Mouse (Mus musculus): Measurements from ENCODE around the gene Jpt1. TPM values are rescaled to one million over a fixed set of nuclear protein-coding genes. Genes with fewer than 3 reads are reported as not detected.
A peak's percentile ranks its signal among the peaks of the same experiment; 100 is the strongest.
"Not testable (repeated sequence)": the region's sequence is repeated elsewhere in the genome, so short reads cannot be mapped to it uniquely, and the experiment has no call there.

The Jpt1 gene
- total RNA-seq, 4 experiments from 2014 or later: 86.2 to 109 (median 94.4) TPM

DNA sequence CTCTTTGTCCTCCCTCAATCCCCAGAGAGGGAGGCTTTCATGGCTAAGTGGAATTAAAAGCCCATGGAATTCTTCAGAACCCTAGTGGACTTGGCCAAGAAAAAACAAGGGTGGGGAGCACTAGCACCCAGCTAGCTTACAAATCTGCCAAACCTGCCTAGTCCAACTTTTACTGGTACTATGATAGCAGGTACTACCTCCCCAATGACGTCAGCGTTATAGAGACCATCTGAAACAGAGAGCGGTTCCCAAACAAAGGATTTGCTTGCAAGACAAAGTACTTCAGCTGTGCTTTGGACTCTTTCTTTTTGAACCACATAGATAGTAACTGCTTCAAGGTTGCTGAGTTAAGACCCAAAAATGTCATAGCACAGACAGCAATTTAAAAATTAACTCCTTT is 2.2 kb downstream of the Jpt1 start:
- no peak for DNase-seq

DNA sequence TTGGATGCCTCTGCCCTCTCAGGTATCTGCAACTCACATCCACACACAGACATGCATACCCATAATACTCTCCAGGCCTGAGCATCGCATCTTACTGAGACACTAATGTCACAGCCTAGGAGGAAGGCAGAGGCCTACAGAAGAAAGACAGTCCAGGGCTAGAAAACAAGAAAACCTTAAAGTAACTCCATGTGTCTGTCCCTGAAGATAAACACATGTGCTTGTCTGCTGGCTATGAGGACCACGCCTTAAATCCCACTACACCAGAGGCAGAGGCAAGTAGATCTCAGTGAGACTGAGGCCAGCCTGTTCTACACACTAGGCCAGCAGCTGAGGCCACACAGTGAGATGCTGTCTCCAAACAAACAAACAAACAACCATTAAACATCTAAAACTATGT is 3.1 kb downstream of the Jpt1 start:
- DNase-seq: no peak

DNA sequence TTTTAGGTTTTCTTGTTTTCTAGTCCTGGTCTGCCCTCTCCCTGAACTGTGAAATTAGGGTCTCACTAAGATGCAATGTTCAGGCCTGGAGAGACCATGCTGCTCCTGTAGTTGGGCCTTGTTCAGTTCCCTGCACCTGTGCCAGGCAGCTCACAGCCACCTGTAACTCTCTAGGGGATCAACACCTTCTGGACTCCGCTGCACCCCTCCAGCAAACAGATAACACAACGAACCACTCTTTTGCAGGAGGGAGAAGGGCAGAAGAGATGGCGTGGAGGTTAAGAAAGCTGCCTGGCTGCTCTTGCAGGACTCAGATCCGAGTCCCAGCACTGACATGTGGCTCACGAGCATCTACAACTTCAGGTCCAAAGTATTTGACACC is 3.7 kb downstream of the Jpt1 start:
- no peak for DNase-seq

DNA sequence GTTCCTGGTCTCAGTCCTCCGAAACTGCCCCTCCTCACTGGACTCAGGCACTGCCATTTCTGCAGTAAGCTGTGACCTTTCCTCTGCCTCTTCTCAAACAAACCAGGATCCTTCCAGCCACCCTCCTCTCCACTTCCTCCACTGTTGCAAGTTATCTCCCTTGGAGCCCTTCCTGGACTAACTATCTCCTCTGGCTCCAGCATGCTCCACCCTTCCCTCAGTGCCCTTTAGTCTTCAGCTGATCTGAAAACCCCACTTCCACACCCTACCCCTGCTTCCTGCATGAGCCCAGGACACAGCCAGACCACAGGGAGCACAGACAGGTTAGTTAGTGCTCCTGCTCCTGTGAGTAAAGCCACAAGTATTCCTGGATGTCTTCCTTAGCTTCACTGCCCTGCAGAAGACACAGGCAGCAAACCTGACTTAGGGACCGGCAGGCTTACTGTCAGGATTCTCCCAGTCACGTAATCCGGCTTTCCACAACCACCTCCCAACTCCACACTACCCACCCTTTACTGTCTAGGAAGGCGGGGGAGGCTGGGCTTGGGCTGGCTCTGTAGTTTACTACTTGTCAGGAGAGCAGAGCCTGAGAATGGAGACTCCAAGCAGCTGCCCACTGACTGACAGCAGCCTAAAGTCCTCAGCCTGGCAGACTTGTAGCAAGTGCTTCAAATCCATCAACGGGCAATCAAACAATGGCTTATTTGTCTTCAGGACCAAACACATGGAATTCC is 4.2 kb downstream of the Jpt1 start:
- no peak for DNase-seq

DNA sequence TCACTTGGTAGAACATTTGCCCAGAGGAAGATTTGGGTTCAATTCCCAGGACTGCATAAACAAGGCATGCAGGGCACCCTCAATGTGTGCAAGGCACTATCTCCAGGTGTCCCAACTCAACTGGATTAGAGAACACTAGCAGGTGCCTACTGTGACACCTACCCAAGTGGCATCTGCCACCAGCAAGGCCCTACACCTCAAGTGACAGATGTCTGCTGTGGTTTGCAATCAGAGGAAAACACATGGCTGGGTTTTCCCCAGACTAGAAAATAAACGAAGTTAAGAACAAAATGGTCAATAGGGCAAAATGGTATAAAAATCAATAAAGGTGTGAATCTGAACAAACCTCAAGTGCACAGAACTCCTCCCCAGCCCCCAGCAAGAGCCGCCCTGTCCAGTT is 6.1 kb downstream of the Jpt1 start:
- no peak for DNase-seq

DNA sequence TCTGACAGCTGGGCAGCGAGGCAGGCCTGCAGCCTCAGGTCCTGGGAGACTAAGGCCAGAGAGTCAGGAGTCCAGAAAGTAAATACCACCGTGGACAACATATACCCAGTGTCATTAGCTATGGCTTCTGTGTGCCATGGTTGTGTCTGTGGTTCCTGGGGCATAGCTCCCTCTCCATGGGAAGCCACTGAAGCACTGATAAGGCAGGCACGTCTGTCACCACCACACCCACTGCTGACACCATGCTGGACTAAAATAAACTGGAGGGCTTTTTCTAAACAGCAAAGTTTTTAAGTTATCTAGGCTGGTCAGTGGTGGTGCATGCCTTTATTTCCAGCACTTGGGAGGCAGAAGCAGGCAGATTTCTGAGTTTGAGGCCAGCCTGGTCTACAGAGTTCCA is 7.6 kb downstream of the Jpt1 start:
- no peak for DNase-seq

DNA sequence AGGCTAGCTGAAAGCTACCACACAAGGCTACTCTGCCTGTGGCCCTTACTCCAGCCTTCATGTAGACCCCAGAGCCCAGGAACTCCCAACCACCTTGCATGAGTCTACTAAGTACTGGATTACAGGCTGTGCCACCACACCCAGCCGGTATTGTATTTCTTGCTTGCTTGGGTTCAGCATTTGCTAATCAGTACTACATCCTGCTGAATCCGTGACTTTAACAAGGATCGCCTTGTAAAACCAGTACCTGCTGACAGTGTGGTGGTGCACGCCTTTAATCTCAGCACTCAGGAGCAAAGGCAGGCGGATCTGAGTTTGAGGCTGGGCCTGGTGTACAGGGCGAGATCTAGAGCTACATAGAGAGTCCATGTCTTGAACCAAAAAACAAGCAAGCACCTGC is 11.6 kb downstream of the Jpt1 start:
- DNase-seq: no peak

DNA sequence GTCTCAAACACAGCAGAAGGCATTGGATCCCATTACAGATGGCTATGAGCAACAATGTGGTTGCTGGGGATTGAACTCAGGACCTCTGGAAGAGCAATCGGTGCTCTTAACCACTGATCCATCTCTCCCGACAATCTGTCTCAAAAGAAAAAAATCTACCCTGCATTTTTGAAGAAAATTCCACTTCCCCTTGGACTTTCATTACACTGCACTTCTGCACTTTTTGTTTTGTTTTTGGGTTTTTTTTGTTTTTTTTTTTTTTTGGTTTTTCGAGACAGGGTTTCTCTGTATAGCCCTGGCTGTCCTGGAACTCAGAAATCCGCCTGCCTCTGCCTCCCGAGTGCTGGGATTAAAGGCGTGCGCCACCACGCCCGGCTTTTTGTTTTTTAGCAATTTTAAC is 17.6 kb downstream of the Jpt1 start:
- not testable (repeated sequence) for DNase-seq

DNA sequence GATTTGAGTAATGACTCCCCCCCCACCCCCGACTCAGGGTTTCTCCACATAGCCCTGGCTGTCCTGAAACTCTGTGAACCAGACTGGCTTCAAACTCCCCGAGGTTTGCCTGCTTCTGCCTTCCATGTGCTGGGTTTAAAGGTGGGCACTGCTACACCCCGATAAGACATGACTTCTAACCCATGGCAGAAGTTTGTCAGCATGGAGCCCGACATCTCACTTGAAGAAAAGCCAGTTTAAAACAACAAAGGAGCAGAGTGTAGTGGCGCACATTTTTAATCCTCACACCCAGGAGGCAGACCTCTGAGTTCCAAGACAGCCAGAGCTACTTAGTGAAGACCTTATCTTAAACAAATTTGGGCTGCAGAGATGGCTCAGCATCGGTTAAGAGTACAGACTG is 21.8 kb downstream of the Jpt1 start:
- no peak for DNase-seq

DNA sequence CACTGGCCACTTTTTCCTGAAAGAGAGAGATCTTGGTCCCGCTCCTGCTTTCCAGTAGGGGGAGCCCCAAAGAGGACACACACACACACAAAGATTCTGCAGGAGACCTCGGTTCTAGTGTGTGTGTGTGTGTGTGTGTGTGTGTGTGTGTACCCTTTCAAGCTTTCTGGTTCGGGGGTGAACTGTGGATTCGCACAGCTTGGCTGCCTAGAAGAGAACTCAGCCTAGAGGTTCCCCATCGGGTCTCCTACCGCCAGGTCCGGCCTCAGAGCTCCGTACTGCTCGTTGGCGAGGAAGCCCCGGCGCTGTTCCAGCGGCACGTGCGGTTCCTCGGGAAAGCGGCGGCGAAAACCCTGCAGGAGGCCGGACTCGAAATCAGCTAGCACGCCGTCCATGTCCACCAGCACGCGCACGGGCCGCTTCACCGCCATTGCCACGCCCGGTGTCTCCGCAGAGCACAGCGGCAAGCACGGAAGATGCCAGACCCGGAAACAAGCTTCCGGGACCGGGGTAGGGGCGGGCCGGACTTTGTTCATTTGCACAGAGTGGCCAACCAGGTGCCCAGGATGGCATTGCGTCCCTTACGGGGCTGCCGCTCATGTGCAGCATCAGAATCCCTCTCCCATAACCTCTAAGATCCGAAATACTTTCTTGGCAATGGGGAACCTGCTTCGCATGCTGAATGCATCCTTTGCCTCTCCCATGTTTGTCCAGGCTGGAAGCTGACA is 22.7 kb downstream of the Jpt1 start, which contains the start of gene Nt5c:
Nt5c (minus strand) TSS at position 507 of the 728 bp plus-strand sequence.
- peak; percentile 83 for DNase-seq

DNA sequence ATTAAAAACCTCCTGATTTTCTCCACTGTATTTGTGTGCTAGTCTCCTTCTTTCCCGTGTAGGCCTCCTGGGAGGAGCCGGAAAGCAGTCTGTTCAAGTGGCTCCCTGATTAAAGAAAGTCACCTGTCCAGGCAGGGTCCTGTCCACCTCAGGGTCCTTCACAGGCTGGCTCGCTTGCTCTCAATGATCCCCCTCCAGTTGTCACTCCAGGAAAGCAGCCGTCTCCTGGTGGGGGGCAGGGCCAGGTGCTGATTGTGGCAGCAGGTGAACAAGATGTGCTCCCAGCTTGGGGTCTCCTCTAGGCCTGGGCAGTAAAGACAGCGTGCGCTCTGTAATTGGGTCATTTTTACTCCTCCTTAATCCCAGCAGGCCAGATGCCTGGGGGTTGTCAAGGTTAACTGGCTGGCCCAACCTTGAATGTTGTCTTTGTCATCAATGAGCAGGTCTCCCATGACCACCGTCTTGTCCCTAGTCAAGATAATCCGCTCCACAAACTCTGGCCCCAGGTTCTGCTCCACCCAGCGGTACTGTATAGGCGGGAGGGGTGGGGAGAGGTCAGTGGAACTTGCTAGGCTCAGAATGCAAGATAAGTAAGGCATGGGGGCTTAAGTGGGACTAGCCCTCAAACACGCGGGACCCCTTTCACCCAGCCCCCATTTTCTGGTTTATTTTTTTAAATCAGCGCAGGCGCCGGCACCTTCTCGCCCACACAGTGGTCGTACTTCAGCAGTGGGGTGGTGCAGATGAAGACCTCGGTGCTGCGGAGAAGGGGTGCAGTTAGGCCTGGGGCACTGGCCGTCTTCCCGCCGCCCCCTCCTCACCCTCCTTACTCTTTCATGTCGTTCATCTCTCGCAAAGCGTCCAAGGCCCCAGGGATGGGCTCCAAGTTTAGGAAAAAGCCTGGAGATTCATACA is 23.5 kb downstream of the Jpt1 start:
- DNase-seq: peak; percentile 61

DNA sequence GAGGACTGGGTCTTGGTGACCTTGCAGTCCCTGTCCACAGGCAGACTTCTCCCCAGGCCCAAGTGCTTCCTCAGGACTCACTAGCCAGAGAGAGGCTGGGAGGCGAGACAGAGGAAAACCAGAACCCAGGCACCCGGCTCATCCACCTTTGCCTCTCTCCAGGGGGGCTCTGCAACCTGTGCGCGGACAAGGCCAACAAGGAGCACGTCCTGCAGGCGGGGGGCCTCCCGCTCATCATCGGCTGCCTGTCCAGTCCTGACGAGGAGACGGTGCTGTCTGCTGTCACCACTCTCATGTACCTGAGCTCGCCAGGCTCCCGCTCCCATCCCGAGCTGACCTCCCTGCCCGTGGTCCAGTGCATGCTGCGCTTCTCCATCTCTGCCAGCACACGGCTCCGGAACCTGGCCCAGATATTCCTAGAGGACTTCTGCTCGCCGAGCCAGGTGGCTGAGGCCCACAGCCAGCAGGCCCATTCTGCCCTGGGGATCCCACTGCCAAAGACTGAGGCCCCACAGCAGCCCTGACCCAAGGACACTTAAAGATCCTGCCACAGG is 25.6 kb downstream of the Jpt1 start:
- no peak for DNase-seq

DNA sequence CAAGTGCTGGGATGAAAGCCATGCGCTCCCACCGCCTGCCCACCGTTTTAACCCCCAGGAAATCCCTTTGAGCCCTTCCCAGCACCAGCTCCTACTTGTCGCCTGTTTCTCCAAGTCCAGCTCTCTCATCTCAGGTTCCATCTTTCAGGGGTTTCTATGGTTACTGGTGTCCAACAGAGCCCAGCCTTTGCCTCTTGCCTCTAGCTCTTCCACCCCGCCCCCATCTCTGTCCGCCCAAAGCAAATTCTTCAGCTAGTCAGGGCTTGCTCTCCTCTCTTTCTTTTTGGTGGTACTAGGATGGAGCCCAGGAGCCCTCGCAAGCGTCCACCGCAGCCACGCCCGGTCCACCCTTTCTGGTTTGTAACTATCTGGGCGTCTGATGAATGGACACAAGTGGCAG is 29.0 kb downstream of the Jpt1 start:
- DNase-seq: no peak

DNA sequence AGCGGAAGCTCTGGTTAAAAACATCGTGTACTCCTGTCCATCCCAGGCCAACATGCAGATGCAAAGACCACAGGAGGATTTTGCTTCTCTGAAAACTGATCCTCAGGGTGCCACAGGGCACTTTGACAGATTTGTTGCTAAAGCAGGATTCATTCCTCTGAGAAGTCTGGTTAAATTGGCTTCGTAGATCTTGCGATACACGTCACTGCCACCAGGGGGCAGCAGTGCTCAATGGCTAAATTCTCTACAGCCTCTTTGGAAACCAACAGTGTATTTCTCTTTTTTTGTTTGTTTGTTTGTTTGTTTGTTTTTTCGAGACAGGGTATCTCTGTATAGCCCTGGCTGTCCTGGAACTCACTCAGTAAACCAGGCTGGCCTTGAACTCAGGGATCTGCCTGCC is 30.5 kb downstream of the Jpt1 start:
- DNase-seq: peak; percentile 66

DNA sequence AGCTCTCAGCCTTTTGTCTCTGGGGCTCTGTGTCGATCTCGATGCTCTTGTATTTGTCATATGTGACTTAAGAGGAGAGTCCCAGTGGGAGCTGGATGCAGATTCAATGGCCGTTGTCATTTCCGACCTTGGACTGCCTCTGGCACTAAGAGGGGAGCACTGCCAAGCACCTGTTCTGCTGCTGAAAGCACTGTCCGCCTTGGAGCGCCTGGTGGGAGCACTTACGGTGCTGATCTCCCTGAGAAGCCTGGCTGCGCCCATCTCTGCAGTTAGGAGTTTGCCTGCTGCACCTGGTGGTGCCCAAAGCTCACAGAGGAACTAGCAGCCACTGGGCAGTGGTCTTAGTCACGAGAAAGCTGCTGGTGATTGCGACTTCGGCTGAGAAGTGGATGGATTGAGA is 30.9 kb downstream of the Jpt1 start:
- no peak for DNase-seq

DNA sequence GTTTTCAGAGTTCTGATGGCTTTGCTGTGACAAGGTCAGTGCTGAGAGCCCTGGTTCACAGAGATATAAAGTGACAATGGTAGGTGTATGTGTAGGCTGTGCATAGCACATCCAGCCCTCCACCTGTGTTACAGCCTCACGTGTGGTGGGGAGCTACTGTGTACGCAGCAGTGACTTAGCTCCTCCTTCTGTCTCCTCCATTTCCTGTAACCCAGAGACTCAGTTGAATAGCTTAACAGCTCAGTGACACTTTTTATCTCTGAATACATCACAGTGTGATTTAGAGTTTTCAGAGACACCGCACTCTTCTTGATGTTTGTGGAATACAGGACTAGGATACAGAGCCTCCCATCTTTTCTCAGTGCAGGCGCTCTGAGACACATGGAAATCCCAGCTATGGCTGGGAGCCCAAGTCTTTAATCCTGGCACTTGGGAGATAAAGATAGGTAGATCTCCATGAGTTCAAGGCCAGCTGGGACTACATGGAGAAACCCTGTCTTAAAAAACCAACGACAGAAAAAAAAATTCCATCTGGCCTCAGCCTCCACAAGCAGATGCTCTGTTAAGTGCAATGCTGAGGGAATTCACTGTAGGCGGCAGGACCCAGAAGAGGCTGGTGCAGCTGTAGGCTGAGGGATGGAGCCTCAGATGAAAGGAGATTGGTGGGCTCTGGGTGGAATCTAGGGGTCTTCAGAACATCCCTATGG is 32.5 kb downstream of the Jpt1 start:
- no peak for DNase-seq

DNA sequence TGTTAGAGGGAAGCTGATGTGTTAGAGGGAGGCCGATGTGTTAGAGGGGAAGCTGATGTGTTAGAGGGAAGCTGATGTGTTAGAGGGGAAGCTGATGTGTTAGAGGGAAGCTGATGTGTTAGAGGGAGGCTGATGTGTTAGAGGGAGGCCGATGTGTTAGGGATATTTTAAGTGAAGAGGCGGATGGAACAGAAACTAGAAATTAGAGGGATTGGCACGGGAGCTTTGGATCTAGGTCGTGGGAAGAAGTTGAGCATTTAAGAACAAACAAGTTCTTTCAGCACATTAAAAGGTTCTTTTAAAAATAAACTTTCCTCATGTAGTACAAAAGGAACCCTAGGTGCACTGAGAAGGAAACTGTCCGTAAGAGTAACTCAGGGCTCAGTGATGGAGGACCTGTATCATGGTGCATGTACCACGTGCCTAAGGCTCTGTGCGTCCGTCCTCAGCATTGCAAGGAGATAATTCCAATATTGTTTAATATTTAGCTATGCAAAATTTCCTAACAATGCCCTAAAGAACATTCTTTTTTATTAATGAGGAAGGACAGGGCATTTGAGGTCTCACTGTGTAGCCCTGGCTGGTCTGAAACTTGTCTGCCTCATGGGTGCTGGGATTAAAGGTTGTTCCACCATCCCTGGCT is 35.8 kb downstream of the Jpt1 start:
- DNase-seq: no peak

DNA sequence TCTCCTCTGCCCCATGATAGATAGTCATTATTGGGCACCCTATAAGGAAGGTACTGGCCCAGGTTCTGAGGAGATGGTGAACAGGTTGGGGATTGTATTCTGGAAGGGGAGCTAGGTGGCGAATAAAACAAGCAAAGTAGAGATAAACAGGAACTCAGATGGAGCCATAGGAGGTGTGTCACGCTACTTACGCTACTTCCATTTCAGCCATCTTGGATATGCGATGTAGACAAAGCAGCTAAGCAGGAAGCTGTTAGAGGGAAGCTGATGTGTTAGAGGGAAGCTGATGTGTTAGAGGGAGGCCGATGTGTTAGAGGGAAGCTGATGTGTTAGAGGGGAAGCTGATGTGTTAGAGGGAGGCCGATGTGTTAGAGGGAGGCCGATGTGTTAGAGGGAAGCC is 36.8 kb downstream of the Jpt1 start:
- DNase-seq: not testable (repeated sequence)

DNA sequence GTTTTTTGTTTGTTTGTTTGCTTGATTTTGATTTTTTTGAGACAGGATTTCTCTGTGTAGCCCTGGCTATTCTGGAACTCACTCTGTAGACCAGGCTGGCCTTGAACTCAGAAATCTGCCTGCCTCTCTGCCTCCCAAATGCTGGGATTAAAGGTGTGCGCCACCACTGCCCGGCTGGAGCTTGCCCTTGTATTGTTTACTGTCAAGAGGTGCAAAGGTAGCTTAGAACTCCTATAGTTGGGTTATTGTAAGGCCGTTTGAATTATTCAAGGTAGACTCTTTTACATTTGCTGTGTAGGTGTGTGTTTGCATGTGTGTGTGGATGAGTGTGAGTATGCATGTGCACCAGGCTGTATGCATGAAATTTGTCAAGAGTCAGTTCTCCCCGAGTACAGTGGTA is 37.6 kb downstream of the Jpt1 start:
- not testable (repeated sequence) for DNase-seq

DNA sequence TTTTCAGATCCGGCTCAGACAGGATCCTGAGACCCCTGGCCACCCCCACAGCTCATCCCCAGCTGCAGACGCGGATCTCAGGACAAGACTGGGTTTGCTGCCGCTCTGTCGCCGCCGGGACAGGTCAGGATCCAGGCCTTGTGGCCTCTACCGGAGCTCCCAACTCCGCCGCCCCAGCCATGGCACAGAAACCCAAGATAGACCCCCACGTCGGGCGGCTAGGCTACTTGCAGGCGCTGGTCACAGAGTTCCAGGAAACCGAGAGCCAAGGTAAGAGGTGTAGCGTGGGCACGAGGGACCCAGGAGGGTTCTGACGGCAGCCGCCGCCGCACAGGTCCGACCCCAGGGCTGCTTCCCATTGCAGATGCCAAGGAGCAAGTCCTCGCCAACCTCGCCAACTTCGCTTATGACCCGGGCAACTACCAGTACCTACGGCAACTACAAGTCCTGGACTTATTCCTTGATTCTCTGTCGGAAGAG is 38.4 kb downstream of the Jpt1 start:
- no peak for DNase-seq

DNA sequence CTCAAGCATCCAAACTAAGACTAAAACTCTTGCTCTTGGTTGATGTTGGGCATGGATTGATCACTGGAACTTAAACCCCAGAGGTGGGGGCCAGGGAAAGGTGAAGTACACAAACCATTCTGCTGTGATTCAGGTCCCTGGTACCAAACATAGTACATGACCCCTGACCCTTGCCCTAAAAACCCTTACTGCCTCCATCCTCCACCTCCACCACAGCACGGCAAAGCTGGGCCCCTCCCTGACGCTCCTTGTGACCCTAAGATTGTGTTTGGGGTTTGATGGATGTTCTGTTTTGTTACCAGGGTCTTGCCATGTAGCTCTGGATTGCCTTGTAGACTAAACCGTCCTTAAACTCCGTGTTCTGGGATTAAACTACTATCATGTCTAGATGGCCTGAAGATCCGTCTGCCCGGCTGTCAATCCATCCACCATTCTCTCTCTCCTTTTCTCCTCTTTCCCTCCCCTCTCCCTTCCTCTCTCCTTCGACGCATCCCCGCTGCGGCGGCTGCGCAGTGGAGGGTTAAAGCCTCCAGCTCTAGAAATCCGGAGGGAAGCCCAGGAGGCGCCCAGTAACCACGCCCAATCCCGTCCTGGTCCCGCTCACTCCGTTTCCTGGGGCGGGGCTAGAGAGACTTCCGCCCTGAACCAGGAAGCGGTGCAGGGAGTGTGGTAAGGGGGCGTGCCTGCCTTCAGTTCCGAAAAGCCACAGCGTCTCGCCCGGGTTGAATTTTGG is 39.0 kb downstream of the Jpt1 start, which contains the start of gene Armc7:
Armc7 (plus strand) TSS at position 643 of the 733 bp plus-strand sequence.
- DNase-seq: peak; percentile 93

Measured in adrenal gland, adult 8-10 months (tissue).